Mouse (Mus musculus) natural killer cell, adult 2 months (primary cell): ENCODE data around the gene Gipc3.
A peak's percentile ranks its signal among the peaks of the same experiment; 100 is the strongest.

Source experiments
- DNase-seq, 2 experiments: peaks; one replicate each; pipeline ENCODE4 v3.0.0; 2022; ENCODE audit warnings: low spot score in 2 of 2

The Gipc3 gene

GRCm38 (mm10) chr10:81342686-81343505 lies at the start of gene Gipc3:
Gene Gipc3, minus strand, starts transcription at chr10:81343266.
- DNase-seq, result no peak

GRCm38 (mm10) chr10:81392781-81393185 lies 49.7 kb upstream of the Gipc3 start, which contains the start of gene Smim24:
Gene Smim24, plus strand, starts transcription at chr10:81393051.
- no peak for DNase-seq

GRCm38 (mm10) chr10:81392270-81392669 lies 49.2 kb upstream of the Gipc3 start:
- DNase-seq, result no peak

- no peak for DNase-seq
Observed at GRCm38 (mm10) chr10:81390678-81390965, 47.6 kb upstream of the Gipc3 start.

- DNase-seq, result peak; percentile 73 to 77
Observed at GRCm38 (mm10) chr10:81389801-81390677, 47.0 kb upstream of the Gipc3 start.

- no peak for DNase-seq
Observed at GRCm38 (mm10) chr10:81389373-81389772, 46.3 kb upstream of the Gipc3 start.

- DNase-seq, result no peak
Observed at GRCm38 (mm10) chr10:81388505-81389055, 45.5 kb upstream of the Gipc3 start, which contains the start of gene Gm48552. Gene Gm48552, plus strand, starts transcription at chr10:81389005.

- DNase-seq, result no peak
Observed at GRCm38 (mm10) chr10:81387716-81388115, 44.6 kb upstream of the Gipc3 start.

- DNase-seq, result no peak
Observed at GRCm38 (mm10) chr10:81385603-81386306, 42.7 kb upstream of the Gipc3 start.

- DNase-seq, result no peak
Observed at GRCm38 (mm10) chr10:81384605-81384982, 41.5 kb upstream of the Gipc3 start.

- peak; percentile 97 for DNase-seq
Observed at GRCm38 (mm10) chr10:81383802-81384604, 40.9 kb upstream of the Gipc3 start, which contains the start of the genes Dohh and Gm48551. Gene Dohh, plus strand, starts transcription at chr10:81384428. Gene Gm48551, plus strand, starts transcription at chr10:81384466.

GRCm38 (mm10) chr10:81382039-81382438 lies 39.0 kb upstream of the Gipc3 start:
- DNase-seq, result no peak

GRCm38 (mm10) chr10:81379809-81380378 lies 36.8 kb upstream of the Gipc3 start:
- no peak for DNase-seq

- DNase-seq, result no peak
Observed at GRCm38 (mm10) chr10:81379183-81379553, 36.1 kb upstream of the Gipc3 start.

GRCm38 (mm10) chr10:81378553-81379182 lies 35.6 kb upstream of the Gipc3 start:
- DNase-seq, result peak; percentile 100

GRCm38 (mm10) chr10:81377793-81378552 lies 34.9 kb upstream of the Gipc3 start, which contains the start of gene Fzr1:
Gene Fzr1, minus strand, starts transcription at chr10:81378516.
- DNase-seq, result no peak

GRCm38 (mm10) chr10:81377362-81377664 lies 34.2 kb upstream of the Gipc3 start:
- no peak for DNase-seq

- DNase-seq, result no peak
Observed at GRCm38 (mm10) chr10:81376561-81377361, 33.7 kb upstream of the Gipc3 start.

- DNase-seq, result no peak
Observed at GRCm38 (mm10) chr10:81375322-81375721, 32.3 kb upstream of the Gipc3 start.
